Mouse (Mus musculus) frontal cortex, postnatal 36 days (tissue): Measurements from ENCODE around the gene Nlrp4e.
"Not testable (repeated sequence)": the region's sequence is repeated elsewhere in the genome, so short reads cannot be mapped to it uniquely, and the experiment has no call there.

ENCODE experiments used
- DNase-seq, 2 experiments: peaks; one replicate each; pipeline ENCODE4 v3.0.0; 2022; ENCODE audit warnings: low spot score in 2 of 2

Nlrp4e gene

DNA sequence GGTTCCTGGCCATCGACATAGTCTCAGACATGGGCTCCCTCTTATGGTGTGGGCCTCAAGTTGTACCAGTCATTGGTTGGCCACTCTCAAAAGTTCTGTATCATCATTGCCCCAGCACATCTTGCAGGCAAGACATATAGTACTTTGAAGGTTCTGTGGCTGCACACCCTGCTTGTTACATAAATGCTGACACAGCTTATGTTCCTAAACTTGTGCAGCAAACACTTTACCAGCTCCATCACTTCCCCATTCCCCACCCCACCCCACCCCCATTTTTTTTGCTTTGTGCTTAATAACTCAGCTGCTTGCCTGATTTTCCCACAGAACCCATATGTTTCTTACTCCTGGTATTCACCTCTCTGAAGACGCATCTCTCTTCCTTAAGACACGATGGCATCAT, at the start of gene Nlrp4e:
Gene Nlrp4e (plus strand): TSS at position 301 of the 400 bp plus-strand sequence.
- DNase-seq: not testable (repeated sequence)

DNA sequence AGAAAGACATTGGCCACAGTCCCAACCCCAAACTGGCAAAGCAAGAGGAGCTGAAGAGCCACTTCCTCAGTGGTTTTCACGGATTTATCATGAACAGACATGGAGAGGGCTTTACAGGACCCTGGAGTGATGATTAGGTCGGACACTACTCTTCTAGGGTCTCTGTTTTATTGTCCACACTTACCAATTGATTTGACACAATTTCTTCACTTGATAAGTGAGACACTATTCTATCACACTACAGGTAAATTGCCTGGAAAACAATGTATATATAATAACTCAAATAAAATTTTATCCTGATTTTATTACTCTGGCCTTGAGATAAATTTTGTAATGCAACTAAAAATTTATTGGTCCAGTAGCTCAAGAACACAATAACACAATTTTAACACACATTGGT, 49.4 kb upstream of the Nlrp4e start, which contains the start of gene Vmn1r166:
Gene Vmn1r166 (minus strand): TSS at position 101 of the 400 bp plus-strand sequence.
- not testable (repeated sequence) for DNase-seq

DNA sequence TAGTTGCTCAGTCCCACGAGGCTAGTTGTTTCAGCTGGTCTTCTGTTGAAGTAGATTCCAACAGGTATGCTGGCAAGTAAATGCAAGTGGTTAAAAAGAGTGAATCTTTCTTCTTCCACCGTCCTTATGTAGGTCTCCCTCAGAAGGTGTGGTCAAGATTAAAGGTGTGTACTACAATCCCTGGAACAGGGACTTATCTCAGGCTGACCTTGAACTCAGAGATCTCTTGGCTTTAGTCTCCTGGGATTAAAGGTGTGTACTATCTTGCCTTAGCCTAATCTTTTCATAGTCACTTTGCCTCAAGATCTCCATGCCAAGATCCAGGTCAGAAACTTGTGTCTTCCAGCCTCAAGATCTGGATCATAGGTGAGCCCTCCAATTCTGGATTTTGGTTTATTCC, 22.2 kb upstream of the Nlrp4e start, which contains the start of gene Gm6902:
Gene Gm6902 (minus strand): TSS at position 101 of the 400 bp plus-strand sequence.
- not testable (repeated sequence) for DNase-seq

DNA sequence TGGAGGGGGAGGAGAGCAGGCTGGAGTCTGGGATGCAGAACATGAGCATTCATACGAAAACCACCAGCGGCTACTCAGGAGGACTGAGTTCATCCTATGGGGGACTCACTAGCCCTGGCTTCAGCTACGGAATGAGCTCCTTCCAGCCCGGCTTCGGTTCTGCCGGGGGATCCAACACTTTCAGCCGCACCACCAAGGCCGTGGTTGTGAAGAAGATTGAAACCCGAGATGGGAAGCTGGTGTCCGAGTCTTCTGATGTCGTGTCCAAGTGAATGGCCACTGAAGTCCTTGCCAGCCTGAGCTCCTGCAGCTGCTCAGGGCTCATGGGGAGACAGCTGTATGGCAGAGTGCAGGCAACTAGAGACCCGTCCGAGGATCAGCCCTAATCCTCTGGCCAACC, 57.3 kb downstream of the Nlrp4e start:
- not testable (repeated sequence) for DNase-seq

DNA sequence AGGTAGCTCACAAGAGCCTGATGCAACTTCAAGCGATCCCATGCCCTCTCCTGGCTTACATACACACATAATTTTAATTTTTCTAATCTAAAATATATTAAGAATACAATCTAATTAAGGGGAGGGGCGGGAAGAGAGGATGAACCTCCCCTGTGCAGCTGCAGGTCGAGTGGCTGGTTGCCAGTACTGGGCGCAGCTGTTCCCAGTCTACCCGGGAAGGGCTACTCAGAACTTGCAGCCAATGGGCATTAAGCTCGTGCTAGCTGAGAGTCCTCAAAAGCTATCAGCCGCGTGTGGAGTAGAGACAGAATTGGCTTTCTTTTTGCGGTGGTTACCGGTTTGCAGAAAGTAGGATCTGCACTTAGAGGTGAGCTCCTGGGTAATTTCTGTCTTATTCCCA, 84.6 kb downstream of the Nlrp4e start, which contains the start of gene Nlrp5:
Gene Nlrp5 (plus strand): TSS at position 301 of the 400 bp plus-strand sequence.
- DNase-seq: no peak
